Mouse (Mus musculus) brain, embryonic 14.5 days (tissue): ENCODE data around the gene Taf8. TPM values are rescaled to one million over a fixed set of nuclear protein-coding genes. Genes with fewer than 3 reads are reported as not detected.

Source experiments
- DNase-seq: peaks from one replicate; pipeline ENCODE4 v3.0.0-alpha.2; 2011; ENCODE audit warnings: low read depth
- CTCF ChIP-seq: fragments of 200-500 bp; IDR thresholded peaks from 2 replicates; pipeline ENCODE4 v1.5.1; 2012; ENCODE audit warnings: inconsistent platforms, mild to moderate bottlenecking, moderate library complexity, borderline replicate concordance; ENCODE audit not compliant: insufficient read depth, insufficient read length; ENCODE audit errors: extremely low read depth
- POLR2A ChIP-seq: fragments of 200-500 bp; IDR thresholded peaks from 2 replicates; pipeline ENCODE4 v1.6.1; 2012; ENCODE audit warnings: mild to moderate bottlenecking, inconsistent platforms, borderline replicate concordance; ENCODE audit not compliant: poor library complexity, insufficient read depth, insufficient read length, severe bottlenecking; ENCODE audit errors: extremely low read depth
- polyA plus RNA-seq: library from polyadenylated mRNA; depleted of rRNA; stranded (reverse); fragments of >200 nt; gene quantifications from 2 replicates; pipeline ENCODE4 v1.2.3, GENCODE M21; 2012; rRNA removed

Gene Taf8
- 34.2 and 44.1 TPM in 2 replicates for polyA plus RNA-seq

- DNase-seq = peak; percentile 98
- TF ChIP-seq POLR2A = peak; percentile 59; the same call in 1 of the 2 replicates
- TF ChIP-seq CTCF = no peak
These were observed at the start of gene Taf8 for GRCm38 (mm10) chr17:47501946-47502706. Gene Taf8 (minus strand): TSS chr17:47502292.

GRCm38 (mm10) chr17:47551049-47551448, 49.0 kb upstream of the Taf8 start:
- TF ChIP-seq POLR2A (no peak), CTCF (no peak)
- DNase-seq = peak; percentile 9

- TF ChIP-seq POLR2A = no peak
These were observed 43.8 kb upstream of the Taf8 start for GRCm38 (mm10) chr17:47545861-47546331.

GRCm38 (mm10) chr17:47545154-47545553, 43.1 kb upstream of the Taf8 start:
- no peak for DNase-seq
- TF ChIP-seq CTCF (no peak), POLR2A (no peak)

More at GRCm38 (mm10) chr17:47545861-47546331, 43.8 kb upstream of the Taf8 start:
- DNase-seq = peak; percentile 66

- TF ChIP-seq POLR2A (no peak), CTCF (no peak)
- no peak for DNase-seq
These were observed 41.1 kb upstream of the Taf8 start for GRCm38 (mm10) chr17:47543051-47543650.

- no peak for DNase-seq
- TF ChIP-seq CTCF (no peak), POLR2A (no peak)
These were observed 40.0 kb upstream of the Taf8 start for GRCm38 (mm10) chr17:47542061-47542460.

- no peak for TF ChIP-seq POLR2A
- TF ChIP-seq CTCF = no peak
- DNase-seq = no peak
These were observed 37.0 kb upstream of the Taf8 start for GRCm38 (mm10) chr17:47539128-47539527.

- TF ChIP-seq POLR2A = no peak
- no peak for TF ChIP-seq CTCF
- no peak for DNase-seq
These were observed 36.0 kb upstream of the Taf8 start for GRCm38 (mm10) chr17:47538049-47538448.

GRCm38 (mm10) chr17:47535812-47536236, 33.7 kb upstream of the Taf8 start:
- no peak for DNase-seq
- TF ChIP-seq CTCF (no peak), POLR2A (no peak)

- TF ChIP-seq CTCF = no peak
- TF ChIP-seq POLR2A = no peak
- DNase-seq = no peak
These were observed 31.6 kb upstream of the Taf8 start for GRCm38 (mm10) chr17:47533691-47534090.

- no peak for DNase-seq
- TF ChIP-seq POLR2A (no peak), CTCF (no peak)
These were observed 30.3 kb upstream of the Taf8 start for GRCm38 (mm10) chr17:47532364-47532763.
